Mouse (Mus musculus): ENCODE data around the gene Nps. TPM values are rescaled to one million over a fixed set of nuclear protein-coding genes. Genes with fewer than 3 reads are reported as not detected.
"Not testable (repeated sequence)": the region's sequence is repeated elsewhere in the genome, so short reads cannot be mapped to it uniquely, and the experiment has no call there.

Nps gene
- polyA plus RNA-seq (2015; fragmentation: Nextera tagmentation; extraction: Ambion mirVana) = 0.25 TPM in 1 of 2 replicates, not detected in the other

GRCm38 (mm10) chr7:135258053-135258753, at the start of gene Nps:
TSS of gene Nps (plus strand) at chr7:135258703.
- H3K4me1 ChIP-seq; H3K27ac ChIP-seq; ATAC-seq (ENCODE audit: insufficient number of reproducible peaks, insufficient read depth, low FRiP score, low TSS enrichment, low read depth); H3K9me3 ChIP-seq; H3K4me2 ChIP-seq; H3K4me3 ChIP-seq; H3K9ac ChIP-seq; H3K27me3 ChIP-seq; H3K36me3 ChIP-seq: not testable (repeated sequence)
- 88% methylated on average over 19 of the region's 19 CpGs for WGBS

DNA sequence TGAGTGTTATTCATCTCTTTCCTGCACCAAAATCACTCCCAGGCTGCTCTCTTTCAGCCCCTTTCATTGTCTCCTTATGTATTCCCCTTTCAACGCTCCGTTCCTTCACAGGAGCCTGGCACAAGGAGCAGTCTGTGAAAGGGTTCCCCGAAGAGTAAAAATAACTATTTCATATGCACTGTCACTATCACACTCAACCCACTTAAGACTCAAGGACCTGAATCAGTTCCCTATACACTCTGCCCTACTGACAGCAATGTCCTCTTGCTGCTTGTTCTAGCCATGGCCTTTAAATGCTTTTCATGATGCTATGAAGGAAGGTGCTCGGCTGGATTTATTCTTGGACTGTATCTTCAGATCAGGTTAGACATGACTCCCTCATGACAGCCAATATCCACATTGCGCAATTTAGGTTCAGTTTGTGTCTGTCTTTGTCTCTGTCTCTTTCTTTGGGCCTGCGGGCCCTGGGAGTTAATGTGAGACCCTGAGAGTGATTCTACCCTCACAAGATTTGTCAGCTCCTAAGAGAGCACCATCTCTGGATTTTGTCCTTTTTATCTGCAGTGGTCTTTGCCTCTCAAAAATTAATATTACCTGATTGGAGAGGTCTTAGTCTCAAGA, 49.4 kb upstream of the Nps start:
- Histone ChIP-seq H3K27ac (no peak overlapping the region), H3K4me1 (no peaks in the 10 kb centered on the region), H3K27me3 (no peaks in the 10 kb centered on the region), H3K9ac (no peak overlapping the region), H3K36me3 (no peaks in the 10 kb centered on the region), H3K9me3 (no peaks in the 10 kb centered on the region), H3K4me3 (no peak overlapping the region), H3K4me2 (no peak overlapping the region)
- ATAC-seq (ENCODE audit: insufficient number of reproducible peaks, insufficient read depth, low FRiP score, low TSS enrichment, low read depth) = no peak
- 87% methylated on average over 6 of the region's 6 CpGs for WGBS

- Histone ChIP-seq H3K27ac (no peak overlapping the region), H3K4me3 (no peak overlapping the region)
- ATAC-seq (ENCODE audit: insufficient number of reproducible peaks, insufficient read depth, low FRiP score, low TSS enrichment, low read depth) = no peak
Observed at GRCm38 (mm10) chr7:135210296-135210695, 48.2 kb upstream of the Nps start.

DNA sequence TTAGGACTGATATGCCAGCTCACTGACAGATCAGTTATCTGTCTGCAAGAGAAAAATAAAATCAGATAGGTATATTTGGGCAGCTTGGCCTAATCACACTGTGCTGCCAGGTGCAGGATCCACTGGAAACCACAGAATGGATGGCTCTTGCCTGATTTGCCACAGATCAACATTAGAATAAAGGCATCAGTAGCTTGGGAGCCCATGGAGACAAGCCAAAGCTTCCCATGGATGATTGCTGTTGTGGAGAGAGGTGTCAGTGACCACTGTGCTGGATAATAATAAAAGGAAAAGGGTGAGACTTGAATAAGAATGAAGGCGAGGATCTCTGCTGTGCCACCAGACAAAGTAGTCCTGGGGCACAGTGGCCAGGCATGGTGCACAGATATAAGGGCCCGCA, 47.7 kb upstream of the Nps start:
- H3K9ac ChIP-seq = no peak overlapping the region
- H3K4me2 ChIP-seq = no peak overlapping the region
- ATAC-seq (ENCODE audit: insufficient number of reproducible peaks, insufficient read depth, low FRiP score, low TSS enrichment, low read depth) = no peak
- WGBS = 88% methylated on average over 2 of the region's 2 CpGs
- H3K36me3 ChIP-seq = no peaks in the 10 kb centered on the region
- H3K27ac ChIP-seq = no peak overlapping the region
- H3K4me1 ChIP-seq = no peaks in the 10 kb centered on the region
- no peaks in the 10 kb centered on the region for H3K27me3 ChIP-seq
- H3K9me3 ChIP-seq = no peaks in the 10 kb centered on the region
- H3K4me3 ChIP-seq = no peak overlapping the region

More at GRCm38 (mm10) chr7:135210296-135210695, 48.2 kb upstream of the Nps start:
- no peaks in the 10 kb centered on the region for H3K27me3 ChIP-seq
- H3K9me3 ChIP-seq = no peaks in the 10 kb centered on the region
- no peaks in the 10 kb centered on the region for H3K4me1 ChIP-seq
- H3K4me2 ChIP-seq = no peak overlapping the region
- no peaks in the 10 kb centered on the region for H3K36me3 ChIP-seq
- no peak overlapping the region for H3K9ac ChIP-seq

DNA sequence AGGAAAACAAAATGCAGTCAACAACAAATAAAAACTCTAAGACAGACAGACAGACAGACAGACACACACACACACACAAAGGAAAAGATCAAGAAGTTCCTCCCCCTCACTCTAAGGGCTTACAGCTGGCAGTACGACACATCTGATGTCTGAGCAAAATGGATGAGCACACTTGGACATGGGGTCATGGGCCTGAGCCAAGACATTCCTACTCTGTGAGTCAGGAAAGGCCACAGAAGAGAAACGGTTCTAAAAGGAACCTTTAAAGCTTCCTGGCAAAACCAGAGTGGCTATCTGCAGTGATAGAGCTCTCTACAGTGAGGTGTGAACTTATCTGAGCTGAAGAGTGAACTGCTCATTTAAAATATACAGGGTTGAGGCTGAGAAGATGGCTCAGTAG, 46.0 kb upstream of the Nps start:
- no peaks in the 10 kb centered on the region for H3K9me3 ChIP-seq
- no peaks in the 10 kb centered on the region for H3K27me3 ChIP-seq
- 54% methylated on average over 2 of the region's 2 CpGs for WGBS
- H3K4me3 ChIP-seq = no peak overlapping the region
- no peak for ATAC-seq (ENCODE audit: insufficient number of reproducible peaks, insufficient read depth, low FRiP score, low TSS enrichment, low read depth)
- H3K9ac ChIP-seq = no peak overlapping the region
- H3K36me3 ChIP-seq = no peaks in the 10 kb centered on the region
- no peak overlapping the region for H3K27ac ChIP-seq
- no peak overlapping the region for H3K4me2 ChIP-seq
- no peaks in the 10 kb centered on the region for H3K4me1 ChIP-seq

GRCm38 (mm10) chr7:135221475-135221874, 37.0 kb upstream of the Nps start:
- Histone ChIP-seq H3K4me1 (no peaks in the 10 kb centered on the region), H3K9me3 (peaks cover 3% of the 10 kb centered on the region; the same call in 1 of the 2 replicates), H3K4me3 (no peak overlapping the region), H3K4me2 (no peak overlapping the region), H3K27ac (no peak overlapping the region), H3K36me3 (no peaks in the 10 kb centered on the region), H3K27me3 (no peaks in the 10 kb centered on the region), H3K9ac (no peak overlapping the region)
- ATAC-seq (ENCODE audit: insufficient number of reproducible peaks, insufficient read depth, low FRiP score, low TSS enrichment, low read depth) = no peak
- WGBS = 85% methylated on average over 2 of the region's 2 CpGs

GRCm38 (mm10) chr7:135226021-135226420, 32.5 kb upstream of the Nps start:
- no peak overlapping the region for H3K27ac ChIP-seq
- H3K9me3 ChIP-seq = peaks cover 3% of the 10 kb centered on the region; the same call in 1 of the 2 replicates
- H3K36me3 ChIP-seq = no peaks in the 10 kb centered on the region
- whole genome bisulfite sequencing = 91% methylated on average over 5 of the region's 5 CpGs
- H3K4me1 ChIP-seq = no peaks in the 10 kb centered on the region
- no peak overlapping the region for H3K4me2 ChIP-seq
- no peak overlapping the region for H3K9ac ChIP-seq
- H3K4me3 ChIP-seq = no peak overlapping the region
- H3K27me3 ChIP-seq = no peaks in the 10 kb centered on the region
- no peak for ATAC-seq (ENCODE audit: insufficient number of reproducible peaks, insufficient read depth, low FRiP score, low TSS enrichment, low read depth)

GRCm38 (mm10) chr7:135237152-135237551, 21.4 kb upstream of the Nps start:
- Histone ChIP-seq H3K9ac (no peak overlapping the region), H3K4me3 (no peak overlapping the region), H3K27ac (no peak overlapping the region), H3K9me3 (no peaks in the 10 kb centered on the region), H3K4me1 (peaks cover 13% of the 10 kb centered on the region), H3K27me3 (no peaks in the 10 kb centered on the region), H3K36me3 (no peaks in the 10 kb centered on the region), H3K4me2 (no peak overlapping the region)
- no peak for ATAC-seq (ENCODE audit: insufficient number of reproducible peaks, insufficient read depth, low FRiP score, low TSS enrichment, low read depth)
- 22% methylated on average over 3 of the region's 3 CpGs for WGBS

DNA sequence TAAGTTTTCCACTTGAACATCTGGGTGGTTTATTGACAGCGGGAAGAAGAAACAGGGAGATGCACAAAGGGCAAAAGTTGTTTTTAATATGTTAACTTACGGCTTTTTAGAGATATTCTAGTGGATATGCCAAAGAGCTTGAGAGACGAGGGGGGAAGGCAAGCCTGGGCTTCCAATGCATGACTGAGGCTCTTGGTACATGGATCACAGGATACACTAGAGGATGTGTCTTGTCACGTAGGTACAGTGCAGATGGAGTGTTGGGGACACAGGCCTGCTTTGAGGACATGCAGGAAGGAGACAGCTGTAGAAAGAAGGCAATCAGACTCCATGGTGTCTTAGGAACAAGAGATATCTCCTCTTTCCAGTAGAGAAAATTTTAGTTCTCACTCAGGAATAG, 19.1 kb upstream of the Nps start:
- Histone ChIP-seq H3K27ac (no peak overlapping the region), H3K4me3 (no peak overlapping the region), H3K4me1 (peaks cover 13% of the 10 kb centered on the region), H3K9me3 (no peaks in the 10 kb centered on the region), H3K27me3 (no peaks in the 10 kb centered on the region), H3K4me2 (no peak overlapping the region), H3K9ac (no peak overlapping the region), H3K36me3 (no peaks in the 10 kb centered on the region)
- ATAC-seq (ENCODE audit: insufficient number of reproducible peaks, insufficient read depth, low FRiP score, low TSS enrichment, low read depth) = no peak
- 79% methylated on average over 4 of the region's 4 CpGs for WGBS

DNA sequence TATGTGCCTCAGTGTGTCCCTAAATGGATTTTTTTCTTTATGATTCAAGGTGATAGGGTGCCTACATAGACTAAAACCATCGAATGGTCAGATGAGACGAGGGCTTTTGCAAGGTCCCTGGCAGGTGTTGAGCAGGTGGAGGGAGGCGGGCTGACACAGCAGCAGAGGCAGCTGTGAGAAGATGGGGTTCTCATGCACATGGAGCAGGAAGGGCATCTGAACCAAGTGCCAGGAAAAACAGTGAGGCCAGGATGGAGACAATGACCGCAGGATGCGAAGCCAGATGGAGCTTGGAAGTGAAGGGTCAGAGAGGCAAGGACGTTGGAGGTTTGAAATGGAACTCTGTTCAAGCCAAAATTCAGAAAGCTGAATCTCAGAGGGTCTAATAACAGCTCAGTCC, 18.5 kb upstream of the Nps start:
- Histone ChIP-seq H3K4me3 (no peak overlapping the region), H3K36me3 (no peaks in the 10 kb centered on the region), H3K9me3 (no peaks in the 10 kb centered on the region), H3K27me3 (no peaks in the 10 kb centered on the region), H3K9ac (no peak overlapping the region), H3K4me1 (peaks cover 13% of the 10 kb centered on the region), H3K4me2 (no peak overlapping the region), H3K27ac (no peak overlapping the region)
- WGBS = 83% methylated on average over 6 of the region's 6 CpGs
- ATAC-seq (ENCODE audit: insufficient number of reproducible peaks, insufficient read depth, low FRiP score, low TSS enrichment, low read depth) = no peak

- Histone ChIP-seq H3K9ac (no peak overlapping the region), H3K36me3 (no peaks in the 10 kb centered on the region), H3K4me2 (no peak overlapping the region), H3K4me3 (no peak overlapping the region), H3K4me1 (peaks cover 13% of the 10 kb centered on the region), H3K9me3 (no peaks in the 10 kb centered on the region), H3K27ac (no peak overlapping the region), H3K27me3 (no peaks in the 10 kb centered on the region)
- no peak for ATAC-seq (ENCODE audit: insufficient number of reproducible peaks, insufficient read depth, low FRiP score, low TSS enrichment, low read depth)
- WGBS = 87% methylated on average over 2 of the region's 2 CpGs
Observed at GRCm38 (mm10) chr7:135240636-135241035, 17.9 kb upstream of the Nps start.

- no peak for ATAC-seq (ENCODE audit: insufficient number of reproducible peaks, insufficient read depth, low FRiP score, low TSS enrichment, low read depth)
- Histone ChIP-seq H3K9ac (no peak overlapping the region), H3K36me3 (no peaks in the 10 kb centered on the region), H3K4me1 (no peaks in the 10 kb centered on the region), H3K27me3 (no peaks in the 10 kb centered on the region), H3K9me3 (no peaks in the 10 kb centered on the region), H3K4me3 (no peak overlapping the region), H3K27ac (no peak overlapping the region), H3K4me2 (no peak overlapping the region)
- 88% methylated on average over 9 of the region's 9 CpGs for WGBS
Observed at GRCm38 (mm10) chr7:135244171-135244880, 14.2 kb upstream of the Nps start.
